Mouse (Mus musculus) adrenal gland, adult 18-20 months (tissue): ENCODE data around the gene Prickle1. TPM values are rescaled to one million over a fixed set of nuclear protein-coding genes. Genes with fewer than 3 reads are reported as not detected.

Source experiments
- DNase-seq, 2 experiments: peaks; one replicate each; pipeline ENCODE4 v3.0.0; 2021 to 2022; ENCODE audit warnings: low spot score in 2 of 2
- total RNA-seq, 2 experiments: library from RNA; stranded (reverse); gene quantifications; 1 replicate in 1 of 2; 2 replicates in 1 of 2; pipeline ENCODE4 v1.2.3; 2021

The Prickle1 gene
- total RNA-seq, 2 experiments from 2014 or later, result 16.8 to 26.6 TPM

- peak; percentile 61 to 69 for DNase-seq
Measured at GRCm38 (mm10) chr15:93596285-93596684, 594 bp upstream of the Prickle1 start.

GRCm38 (mm10) chr15:93594888-93595698 lies 598 bp downstream of the Prickle1 start:
- DNase-seq, result peak; percentile 50 to 56

GRCm38 (mm10) chr15:93594296-93594887 lies 1.3 kb downstream of the Prickle1 start:
- peak in 1 of 2 experiments; percentile 15 for DNase-seq

GRCm38 (mm10) chr15:93592596-93592995 lies 3.1 kb downstream of the Prickle1 start:
- no peak for DNase-seq

DNA sequence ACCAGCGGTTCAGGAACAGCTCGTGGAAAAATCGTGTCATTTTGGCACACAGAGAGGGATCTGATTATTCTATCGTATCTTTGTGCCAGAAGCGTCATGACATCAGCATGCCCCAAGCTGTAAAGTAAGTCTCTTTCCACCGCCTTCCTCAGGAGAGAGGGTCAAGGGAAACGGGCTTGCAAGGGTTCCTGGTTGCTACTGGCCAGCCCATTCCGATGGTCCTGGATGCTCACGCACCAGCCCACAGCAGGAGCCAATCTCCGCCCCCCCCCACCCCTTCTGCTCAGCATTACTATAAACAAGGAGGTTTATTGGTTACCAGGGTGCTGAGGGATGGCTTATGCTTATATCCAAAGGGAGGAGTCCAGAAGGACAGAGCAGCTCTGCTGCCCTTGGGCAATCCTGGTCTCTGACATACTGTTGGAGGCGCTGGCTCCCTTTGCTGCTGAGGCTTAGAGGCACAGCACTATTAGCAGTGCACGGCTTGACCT lies 3.8 kb downstream of the Prickle1 start:
- peak in 1 of 2 experiments; percentile 45 for DNase-seq

DNA sequence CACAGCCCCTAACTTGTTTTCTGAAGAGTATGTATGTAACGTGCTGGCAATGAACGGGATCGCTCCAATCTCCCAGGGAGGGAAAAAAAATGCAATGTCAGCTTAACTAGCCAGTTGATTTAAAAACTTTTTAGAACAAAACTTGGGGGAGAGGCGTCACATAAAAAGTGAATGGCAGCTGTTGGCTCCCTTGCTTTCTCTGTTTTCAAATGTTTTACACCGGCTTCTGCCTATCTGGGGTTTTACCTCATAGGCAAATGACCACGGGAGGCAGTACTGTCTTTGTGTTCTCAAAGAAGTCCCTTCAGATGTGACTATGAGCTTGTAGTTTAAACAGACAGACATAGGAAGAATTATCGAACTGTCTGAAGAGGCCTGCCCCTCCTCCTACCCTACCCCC lies 4.3 kb downstream of the Prickle1 start:
- DNase-seq, result no peak

GRCm38 (mm10) chr15:93588401-93588800 lies 7.3 kb downstream of the Prickle1 start:
- no peak for DNase-seq

DNA sequence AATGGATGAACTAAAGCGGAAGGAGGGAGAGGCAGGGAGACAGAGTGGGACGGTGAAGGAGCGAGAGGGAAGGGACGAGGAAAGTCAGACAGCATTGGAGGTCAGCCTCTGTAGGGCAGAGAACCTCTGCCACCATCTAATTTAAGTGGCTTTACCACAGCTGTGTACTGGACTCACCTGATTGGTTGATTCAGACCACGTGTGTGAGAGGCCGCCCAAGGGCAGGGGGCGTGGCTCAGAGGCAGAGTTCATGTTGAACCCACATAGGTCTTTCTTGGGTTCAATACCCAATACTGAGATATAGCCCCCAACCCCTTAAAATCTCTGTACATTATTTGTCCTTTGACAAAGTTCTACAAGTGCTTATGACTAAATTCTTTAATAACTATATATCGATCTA lies 8.0 kb downstream of the Prickle1 start:
- no peak for DNase-seq

GRCm38 (mm10) chr15:93583051-93583450 lies 12.6 kb downstream of the Prickle1 start:
- no peak for DNase-seq

GRCm38 (mm10) chr15:93581736-93582135 lies 14.0 kb downstream of the Prickle1 start:
- DNase-seq, result no peak

DNA sequence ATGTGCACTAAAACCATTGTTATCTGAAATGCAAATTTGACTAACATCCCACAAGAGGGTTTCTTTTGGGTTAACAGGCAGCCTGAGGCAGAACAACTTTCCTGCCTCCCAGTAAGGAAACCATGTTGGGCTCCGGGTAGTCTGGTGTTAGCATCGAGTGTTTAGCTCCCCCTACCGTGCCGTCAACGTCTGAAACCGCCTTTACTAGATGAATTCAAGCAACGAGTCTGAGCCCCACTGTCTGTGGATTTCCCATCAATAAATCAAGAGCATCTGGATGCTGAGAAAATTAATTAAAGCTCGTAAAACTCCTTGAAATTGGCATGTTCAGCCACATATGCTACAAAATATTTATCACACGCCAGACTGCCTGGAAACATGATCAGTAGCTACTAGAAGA lies 15.8 kb downstream of the Prickle1 start:
- DNase-seq, result no peak

- no peak for DNase-seq
Measured at GRCm38 (mm10) chr15:93579100-93579499, 16.6 kb downstream of the Prickle1 start.

DNA sequence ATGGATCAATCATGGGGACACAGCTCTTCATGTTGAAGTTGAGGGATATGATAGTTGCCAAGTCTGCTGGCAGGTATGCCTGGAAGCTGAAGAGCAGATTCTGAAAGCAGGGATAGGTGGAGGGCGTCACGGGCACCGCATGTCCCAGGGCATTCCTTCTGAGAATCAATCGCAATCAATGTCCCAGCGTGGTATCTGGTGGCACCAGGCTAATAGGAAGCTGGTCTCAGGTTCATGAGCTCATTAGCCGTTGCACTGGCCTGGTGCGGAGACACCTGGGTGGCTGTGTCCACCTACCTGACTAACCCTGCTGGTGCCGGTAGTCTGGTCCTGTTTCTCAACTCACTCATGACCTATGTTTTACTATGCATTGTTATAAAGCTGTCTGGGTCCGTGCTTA lies 19.3 kb downstream of the Prickle1 start:
- DNase-seq, result no peak

DNA sequence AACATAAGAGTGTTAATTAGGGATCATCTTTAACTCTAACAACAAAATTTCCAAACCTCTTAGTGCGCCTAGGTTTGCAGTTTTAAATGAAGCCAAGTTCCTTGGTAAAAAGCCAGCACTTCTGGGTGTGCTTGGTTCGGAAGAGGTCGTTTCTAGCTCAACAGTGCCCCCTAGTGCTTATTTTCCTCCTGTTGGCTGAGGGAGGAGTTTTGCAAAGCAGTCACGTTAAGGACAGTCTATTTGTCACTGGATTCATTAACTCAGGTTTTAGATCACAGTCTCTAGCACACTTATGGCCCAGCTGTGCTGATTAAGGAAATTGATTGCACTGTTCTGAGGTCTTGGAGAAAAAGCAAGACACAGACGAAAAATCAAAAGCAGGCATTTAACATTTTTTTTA lies 19.8 kb downstream of the Prickle1 start:
- peak; percentile 67 to 74 for DNase-seq

GRCm38 (mm10) chr15:93572889-93573288 lies 22.8 kb downstream of the Prickle1 start:
- DNase-seq, result no peak

- DNase-seq, result no peak
Measured at GRCm38 (mm10) chr15:93570881-93571495, 24.7 kb downstream of the Prickle1 start.

- DNase-seq, result no peak
Measured at GRCm38 (mm10) chr15:93568911-93569310, 26.8 kb downstream of the Prickle1 start.

DNA sequence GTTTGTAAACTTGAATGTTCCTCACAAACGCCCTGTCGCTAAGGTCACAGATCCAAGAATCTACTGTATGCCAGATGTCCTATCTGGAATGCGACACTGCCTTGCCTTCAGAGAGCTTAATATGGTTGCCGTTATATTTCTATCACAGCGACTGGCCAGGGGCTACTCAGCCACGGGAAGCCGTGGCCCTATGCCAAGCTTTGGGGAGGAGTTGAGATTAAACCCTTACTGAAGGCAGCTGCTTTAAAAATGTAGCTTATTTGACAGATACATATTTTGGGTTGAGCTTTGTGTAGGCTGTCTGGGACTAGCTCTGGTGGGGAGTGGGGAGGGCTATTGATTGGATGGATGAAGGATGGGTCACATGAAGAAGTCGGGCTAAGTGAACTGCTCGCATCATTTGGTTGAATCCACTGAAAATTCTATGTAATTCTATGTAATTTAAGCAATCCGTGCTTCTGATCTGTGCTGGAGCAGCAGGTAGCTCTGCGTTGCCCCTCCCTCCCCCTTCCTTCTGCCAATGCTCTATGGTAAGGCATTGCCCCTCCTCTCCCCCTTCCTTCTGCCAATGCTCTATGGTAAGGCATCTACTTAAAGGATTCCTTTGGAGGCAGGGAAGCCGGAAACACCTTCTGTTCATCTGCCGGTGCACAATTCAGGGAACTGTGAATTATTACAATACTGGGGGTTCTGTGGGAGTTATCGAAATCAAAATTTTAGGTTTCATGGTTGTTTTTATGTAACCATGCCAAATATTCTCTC lies 28.0 kb downstream of the Prickle1 start:
- no peak for DNase-seq

DNA sequence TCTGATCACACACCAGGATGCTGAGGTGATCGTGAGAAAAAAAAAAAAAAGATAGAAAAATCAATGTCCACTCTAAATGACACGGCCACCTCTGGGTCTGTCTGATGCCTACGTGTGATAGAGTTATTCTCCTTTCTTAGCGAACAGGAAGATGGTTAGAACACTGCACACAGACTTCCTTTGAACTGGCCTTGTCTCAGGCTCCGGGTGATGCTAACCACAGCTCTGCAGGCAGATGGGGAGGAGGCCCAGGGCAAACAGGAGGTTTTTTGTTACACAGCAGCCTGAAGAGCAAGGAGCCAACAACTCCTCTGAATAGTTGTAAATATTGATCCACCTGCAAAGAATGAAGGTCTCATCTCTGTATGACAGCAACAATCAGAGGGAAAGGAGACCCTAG lies 32.2 kb downstream of the Prickle1 start:
- no peak for DNase-seq

GRCm38 (mm10) chr15:93561540-93561939 lies 34.2 kb downstream of the Prickle1 start:
- DNase-seq, result no peak

GRCm38 (mm10) chr15:93558421-93558820 lies 37.3 kb downstream of the Prickle1 start:
- DNase-seq, result no peak
